Mouse (Mus musculus): ENCODE results near the gene Ccdc153.

Gene Ccdc153

DNA sequence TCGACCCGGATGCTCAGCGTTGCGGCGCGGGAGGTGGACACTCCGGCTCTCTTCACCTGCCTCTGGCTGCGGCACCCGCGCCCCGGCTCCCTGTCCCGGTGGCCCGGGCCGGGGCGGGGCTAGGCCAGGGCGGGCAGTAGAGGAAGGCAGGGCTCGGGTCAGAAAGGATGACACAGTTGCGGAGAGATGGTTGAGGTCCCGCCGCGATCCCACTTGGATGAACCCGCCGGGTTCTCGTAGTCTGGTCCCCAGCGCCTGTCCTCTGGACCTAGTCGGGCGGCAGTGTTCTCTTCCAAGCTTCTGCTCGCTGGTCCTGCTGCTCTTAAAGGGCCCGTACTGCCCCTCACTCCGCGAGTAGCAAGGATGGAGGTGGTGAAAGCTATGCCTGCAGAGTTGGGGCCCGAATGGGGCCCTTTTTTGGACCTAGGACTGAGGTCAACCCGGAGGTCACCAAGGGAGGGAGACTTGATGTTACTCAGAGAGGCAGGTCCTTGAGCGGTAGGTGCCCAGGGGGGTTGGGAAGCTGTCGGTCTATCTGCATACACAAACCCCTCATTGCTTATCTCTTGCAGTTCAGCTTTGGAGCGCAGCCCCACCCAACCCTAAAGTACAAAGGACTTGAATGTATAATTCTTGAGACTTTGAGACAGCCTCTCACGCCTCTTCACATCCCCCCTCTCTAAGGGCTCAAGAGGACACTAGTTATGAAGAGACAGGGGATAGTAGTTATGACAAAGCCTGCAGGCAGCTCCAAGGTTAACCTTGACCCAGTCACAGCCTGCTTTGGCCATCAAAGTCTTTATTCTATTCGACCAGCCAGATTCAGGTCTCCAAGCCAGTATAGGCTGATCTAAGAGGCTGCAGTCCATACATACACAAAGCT, 47.8 kb downstream of the Ccdc153 start, which contains the start of gene Abcg4:
Gene Abcg4 (minus strand): TSS at position 540 of the 883 bp plus-strand sequence.
- DNase-seq = peak in 1 of 2 experiments; percentile 49

DNA sequence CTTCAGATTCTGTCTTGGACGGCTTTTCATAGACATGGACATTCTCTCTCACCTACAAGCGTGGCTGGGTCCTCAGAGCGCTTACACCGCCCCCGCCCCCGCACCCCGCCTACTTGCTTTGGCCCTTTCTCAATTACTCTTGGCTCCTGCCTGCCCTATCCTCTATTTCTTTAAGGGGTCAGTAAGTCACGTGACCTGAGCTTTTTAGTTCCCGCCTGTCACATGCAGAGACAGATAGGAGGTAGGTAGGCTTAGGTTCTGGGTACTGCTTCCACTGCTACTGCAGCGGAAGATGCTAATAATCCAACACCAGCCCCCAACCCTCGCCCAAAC, 48.4 kb downstream of the Ccdc153 start:
- DNase-seq = no peak

DNA sequence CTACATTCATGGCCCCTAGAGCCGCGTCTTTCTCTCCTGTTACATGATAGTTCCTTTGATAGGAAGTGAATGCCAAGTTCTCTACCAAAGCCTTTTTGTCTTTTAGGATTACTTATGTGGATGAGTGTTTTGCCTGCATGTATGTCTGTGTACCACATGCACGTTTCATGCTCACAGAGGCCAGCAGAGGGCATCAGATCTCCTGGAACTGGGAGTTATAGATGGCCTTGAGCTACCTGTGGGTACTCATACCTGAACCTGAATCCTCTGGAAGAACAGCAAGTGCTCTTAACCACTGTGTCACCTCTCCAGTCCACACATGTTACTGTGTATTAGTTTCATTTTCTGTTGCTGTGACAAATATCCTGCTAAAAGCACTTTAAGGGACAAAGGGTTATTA, 52.0 kb downstream of the Ccdc153 start:
- DNase-seq = peak; percentile 65 to 86
